Mouse (Mus musculus) testis, adult 2 months (tissue): ENCODE measurements around the gene Rhox10. TPM values are rescaled to one million over a fixed set of nuclear protein-coding genes. Genes with fewer than 3 reads are reported as not detected.
A peak's percentile ranks its signal among the peaks of the same experiment; 100 is the strongest.

Experiments used
- H3K27ac ChIP-seq: fragments of 200-500 bp; 2 replicates; pipeline ENCODE4 v1.5.1; 2012; ENCODE audit warnings: low read depth, low read length; ENCODE audit not compliant: control insufficient read depth, insufficient read depth
- H3K27me3 ChIP-seq: fragments of 200-500 bp; 2 replicates; pipeline ENCODE4 v1.6.1; 2012; ENCODE audit warnings: mild to moderate bottlenecking, low read length, moderate library complexity; ENCODE audit not compliant: control insufficient read depth, insufficient read depth
- H3K36me3 ChIP-seq: fragments of 200-500 bp; 2 replicates; pipeline ENCODE4 v1.6.1; 2012; ENCODE audit warnings: mild to moderate bottlenecking, low read length; ENCODE audit not compliant: control insufficient read depth, insufficient read depth
- H3K4me1 ChIP-seq: fragments of 200-500 bp; 2 replicates; pipeline ENCODE4 v1.6.1; 2012; ENCODE audit warnings: low read length; ENCODE audit not compliant: control insufficient read depth, insufficient read depth
- H3K4me3 ChIP-seq: fragments of 200-500 bp; 2 replicates; pipeline ENCODE4 v1.5.1; 2012; ENCODE audit warnings: low read depth, mild to moderate bottlenecking, low read length, moderate library complexity, mixed read lengths; ENCODE audit not compliant: control insufficient read depth
- CTCF ChIP-seq: fragments of 200-500 bp; IDR thresholded peaks from 2 replicates; pipeline ENCODE4 v1.5.1; 2012; ENCODE audit warnings: low read depth, mild to moderate bottlenecking, inconsistent platforms, low read length, moderate library complexity; ENCODE audit not compliant: control insufficient read depth, insufficient read depth, insufficient replicate concordance
- POLR2A ChIP-seq: fragments of 200-500 bp; IDR thresholded peaks from 2 replicates; pipeline ENCODE4 v1.6.1; 2012; ENCODE audit warnings: low read depth, mild to moderate bottlenecking, inconsistent platforms, low read length, moderate library complexity; ENCODE audit not compliant: control insufficient read depth
- polyA plus RNA-seq: library from polyadenylated mRNA; depleted of rRNA; stranded (reverse); fragments of >200 nt; gene quantifications from 2 replicates; pipeline ENCODE4 v1.2.3, GENCODE M21; 2012; rRNA removed

Gene Rhox10
- polyA plus RNA-seq, 1 experiment = 0.35 TPM

GRCm38 (mm10) chrX:38110807-38111206 is 44.5 kb downstream of the Rhox10 start, which contains the start of gene Rhox12:
TSS of gene Rhox12 (minus strand) at chrX:38110907.
- H3K27me3 ChIP-seq = no peaks in the 10 kb centered on the region
- no peak for TF ChIP-seq POLR2A
- TF ChIP-seq CTCF = no peak
- no peaks in the 10 kb centered on the region for H3K36me3 ChIP-seq
- no peak within 1 kb of the TSS for H3K4me3 ChIP-seq
- no peak within 1 kb of the TSS for H3K27ac ChIP-seq
- peaks cover 4% of the 10 kb centered on the region for H3K4me1 ChIP-seq

GRCm38 (mm10) chrX:38120982-38121381 is 54.7 kb downstream of the Rhox10 start, which contains the start of gene Rhox13:
TSS of gene Rhox13 (plus strand) at chrX:38121219.
- peak within 1 kb of the TSS; percentile 93 for H3K4me3 ChIP-seq

More at GRCm38 (mm10) chrX:38120982-38121381, 54.7 kb downstream of the Rhox10 start, which contains the start of gene Rhox13:
- Histone ChIP-seq H3K27me3 (no peaks in the 10 kb centered on the region), H3K36me3 (no peaks in the 10 kb centered on the region), H3K4me1 (no peaks in the 10 kb centered on the region), H3K27ac (peak within 1 kb of the TSS; percentile 87)
- TF ChIP-seq CTCF (no peak), POLR2A (peak; percentile 47; the same call in 1 of the 2 replicates)

Other genes with a start within 250 kb of the Rhox10 start
- gene Rhox6, start 239.6 kb upstream of the Rhox10 start, polyA plus RNA-seq = not detected in 2 replicates
- gene Rhox7a, start 234.8 kb upstream of the Rhox10 start, polyA plus RNA-seq = not detected in 2 replicates
- 6.1 and 10.7 TPM in 2 replicates for gene Rhox8, start 187.5 kb upstream of the Rhox10 start, polyA plus RNA-seq
- 0.16 and 0.34 TPM in 2 replicates for gene Rhox7b, start 169.2 kb upstream of the Rhox10 start, polyA plus RNA-seq
- gene Rhox9, start 164.7 kb upstream of the Rhox10 start, polyA plus RNA-seq = not detected in 2 replicates
- 7.4 and 9.9 TPM in 2 replicates for gene Btg1-ps1, start 47.7 kb upstream of the Rhox10 start, polyA plus RNA-seq
- 13.6 and 17.9 TPM in 2 replicates for gene Btg1-ps2, start 23.4 kb upstream of the Rhox10 start, polyA plus RNA-seq
- gene Rhox11, start 18.7 kb downstream of the Rhox10 start, polyA plus RNA-seq = 2.8 and 2.9 TPM in 2 replicates
- gene Rhox12, start 44.4 kb downstream of the Rhox10 start, polyA plus RNA-seq = not detected in 2 replicates
- gene Rhox13, start 54.7 kb downstream of the Rhox10 start, polyA plus RNA-seq = 6.0 TPM in 2 replicates
- gene Zbtb33, start 123.3 kb downstream of the Rhox10 start, polyA plus RNA-seq = 1.0 TPM in 2 replicates
- gene Tmem255a, start 186.0 kb downstream of the Rhox10 start, polyA plus RNA-seq = 16.1 and 24.7 TPM in 2 replicates
- not detected in 2 replicates for gene Atp1b4, start 249.7 kb downstream of the Rhox10 start, polyA plus RNA-seq